Mouse (Mus musculus): Measurements from ENCODE around the gene 4921504E06Rik. TPM values are rescaled to one million over a fixed set of nuclear protein-coding genes. Genes with fewer than 3 reads are reported as not detected.

Gene 4921504E06Rik
- total RNA-seq (2014; fragmentation: Nextera tagmentation) (not detected in 2 replicates), total RNA-seq (2017) (0.06 TPM in 1 of 2 replicates, not detected in the other), polyA plus RNA-seq (2012) (not detected in 2 replicates)

DNA sequence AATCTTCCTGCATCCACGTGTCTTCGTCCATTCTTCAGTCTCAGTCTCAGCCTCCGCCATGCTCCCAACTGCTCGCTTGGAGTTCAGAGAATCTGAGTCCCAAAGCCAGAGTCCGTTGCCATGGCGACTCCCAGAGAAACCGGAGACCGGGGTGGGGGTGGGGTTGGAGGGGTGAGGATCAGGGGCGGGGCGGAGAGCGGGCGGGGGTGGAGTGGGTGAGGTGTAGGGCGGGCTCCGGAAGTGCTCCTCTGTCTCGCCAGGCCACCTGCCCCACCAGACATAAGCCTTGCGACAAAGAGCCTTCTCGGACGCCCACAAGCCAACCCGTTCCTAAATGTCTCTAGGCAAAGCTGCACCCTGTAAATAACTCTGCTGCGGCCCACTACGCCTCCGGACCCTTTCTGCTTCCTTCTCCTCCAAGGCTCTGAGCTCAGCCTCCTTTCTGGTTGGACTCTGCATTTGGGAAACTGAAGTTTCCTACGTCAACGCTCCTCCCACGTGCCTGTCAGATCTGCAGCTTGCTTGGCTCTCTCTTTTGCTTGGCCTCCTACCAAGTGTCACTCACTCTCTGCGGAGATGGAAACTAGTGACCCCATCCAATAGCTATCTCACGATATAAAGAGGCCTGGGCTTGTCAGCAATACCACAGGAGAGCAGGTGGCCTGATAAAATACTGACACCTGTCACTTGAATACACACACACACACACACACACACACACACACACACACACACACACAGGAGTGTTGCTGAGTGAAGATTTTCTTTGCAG lies at the start of gene 4921504E06Rik:
Gene 4921504E06Rik, minus strand, starts transcription at position 94 of the 772 bp plus-strand sequence.
- ATAC-seq (ENCODE audit: extremely low read depth, insufficient number of reproducible peaks, low FRiP score, poor library complexity, severe bottlenecking) (no peak), DNase-seq (ENCODE audit: low spot score) (no peak)
- 0 out of 2 replicates have a peak, but pooled peaks cover 2% of the 10 kb centered on the region for H3K27me3 ChIP-seq (ENCODE audit: insufficient read depth, low read length)
- H3K4me3 ChIP-seq (ENCODE audit: low read depth, low read length), result no peak within 1 kb of the TSS
- TF ChIP-seq GATA1 (IDR thresholded peaks at IDR 0.05; ENCODE audit: borderline replicate concordance, low read length) (no peak), GATA2 (IDR thresholded peaks at IDR 0.05; ENCODE audit: borderline replicate concordance, low read depth, low read length) (no peak), TAL1 (conservative IDR thresholded peaks at IDR 0.05; ENCODE audit: low read depth, low read length) (no peak), POLR2AphosphoS5 (IDR thresholded peaks at IDR 0.05; ENCODE audit: insufficient replicate concordance, low read depth, low read length) (no peak), CTCF (IDR thresholded peaks at IDR 0.05; ENCODE audit: low read depth, low read length) (no peak)
- no peaks in the 10 kb centered on the region for H3K36me3 ChIP-seq (replicated peaks)
- H3K9me3 ChIP-seq (replicated peaks), result no peaks in the 10 kb centered on the region
- no peaks in the 10 kb centered on the region; the same call in 1 of the 2 replicates for H3K4me1 ChIP-seq (ENCODE audit: insufficient read depth, low read depth, low read length)

DNA sequence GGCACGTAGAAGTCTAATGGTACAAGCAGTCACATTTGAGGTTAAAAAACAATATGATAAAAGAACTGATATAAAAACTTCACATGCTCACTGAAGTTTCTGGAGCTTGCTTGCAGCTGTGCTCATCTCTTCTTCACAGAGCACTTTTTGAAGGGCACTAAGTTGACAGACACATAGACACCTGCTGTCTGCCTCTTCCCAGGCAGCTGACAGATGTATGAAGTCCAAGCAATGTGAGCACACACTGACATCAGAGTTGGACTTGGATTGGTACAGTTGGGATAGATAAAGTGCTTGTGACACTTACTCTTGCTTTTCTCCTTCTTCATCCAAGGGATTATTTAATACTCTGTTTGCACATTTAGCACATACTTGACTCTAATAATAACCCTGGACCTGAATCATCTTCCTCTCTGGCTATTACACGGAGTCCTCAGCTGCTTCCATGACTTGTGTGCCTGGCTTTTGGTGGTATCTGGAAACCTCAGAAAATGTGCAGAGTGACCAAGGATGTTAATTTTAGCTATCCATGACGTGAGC lies 47.7 kb upstream of the 4921504E06Rik start:
- no peak for TF ChIP-seq GATA1 (IDR thresholded peaks at IDR 0.05; ENCODE audit: borderline replicate concordance, low read length)
- no peak for TF ChIP-seq POLR2AphosphoS5 (IDR thresholded peaks at IDR 0.05; ENCODE audit: insufficient replicate concordance, low read depth, low read length)
- TF ChIP-seq GATA2 (IDR thresholded peaks at IDR 0.05; ENCODE audit: borderline replicate concordance, low read depth, low read length), result no peak
- no peak for TF ChIP-seq TAL1 (conservative IDR thresholded peaks at IDR 0.05; ENCODE audit: low read depth, low read length)
- TF ChIP-seq CTCF (IDR thresholded peaks at IDR 0.05; ENCODE audit: low read depth, low read length), result no peak

GRCm38 (mm10) chr2:19600860-19601259 lies 47.1 kb upstream of the 4921504E06Rik start:
- TF ChIP-seq GATA1 (IDR thresholded peaks at IDR 0.05; ENCODE audit: borderline replicate concordance, low read length) (no peak), GATA2 (IDR thresholded peaks at IDR 0.05; ENCODE audit: borderline replicate concordance, low read depth, low read length) (no peak), TAL1 (conservative IDR thresholded peaks at IDR 0.05; ENCODE audit: low read depth, low read length) (no peak), CTCF (IDR thresholded peaks at IDR 0.05; ENCODE audit: low read depth, low read length) (no peak), POLR2AphosphoS5 (IDR thresholded peaks at IDR 0.05; ENCODE audit: insufficient replicate concordance, low read depth, low read length) (no peak)
- Histone ChIP-seq H3K4me3 (ENCODE audit: low read depth, low read length) (no peak overlapping the region), H3K36me3 (replicated peaks) (no peaks in the 10 kb centered on the region), H3K27me3 (ENCODE audit: insufficient read depth, low read length) (no peaks in the 10 kb centered on the region), H3K9me3 (replicated peaks) (no peaks in the 10 kb centered on the region), H3K4me1 (ENCODE audit: insufficient read depth, low read depth, low read length) (no peaks in the 10 kb centered on the region)
- DNase-seq (ENCODE audit: low spot score) (no peak), ATAC-seq (ENCODE audit: extremely low read depth, insufficient number of reproducible peaks, low FRiP score, poor library complexity, severe bottlenecking) (no peak)

More for the DNA sequence above, 47.7 kb upstream of the 4921504E06Rik start:
- Histone ChIP-seq H3K4me1 (ENCODE audit: insufficient read depth, low read depth, low read length) (no peaks in the 10 kb centered on the region), H3K36me3 (replicated peaks) (no peaks in the 10 kb centered on the region), H3K4me3 (ENCODE audit: low read depth, low read length) (no peak overlapping the region), H3K9me3 (replicated peaks) (no peaks in the 10 kb centered on the region), H3K27me3 (ENCODE audit: insufficient read depth, low read length) (no peaks in the 10 kb centered on the region)
- DNase-seq (ENCODE audit: low spot score), result no peak
- ATAC-seq (ENCODE audit: extremely low read depth, insufficient number of reproducible peaks, low FRiP score, poor library complexity, severe bottlenecking), result no peak

DNA sequence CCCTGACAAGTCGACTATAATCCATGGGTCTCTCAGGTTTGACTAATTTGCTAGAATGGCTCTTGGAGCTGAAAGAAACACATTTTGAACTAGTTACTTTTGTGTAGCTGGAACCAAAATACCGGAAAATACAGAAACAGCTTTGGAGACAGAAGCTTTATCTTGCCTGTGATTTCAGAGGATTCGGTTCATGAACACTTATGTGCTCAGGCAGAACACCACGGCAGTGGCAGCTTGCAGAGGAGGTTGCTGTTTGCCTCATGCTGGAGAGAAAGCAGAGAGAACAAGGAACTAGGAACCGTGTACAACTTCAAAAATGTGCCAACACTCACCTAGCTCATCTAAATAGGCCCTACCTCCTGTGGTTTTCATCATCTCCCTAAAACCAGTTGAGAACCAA lies 46.1 kb upstream of the 4921504E06Rik start:
- DNase-seq (ENCODE audit: low spot score), result no peak
- ATAC-seq (ENCODE audit: extremely low read depth, insufficient number of reproducible peaks, low FRiP score, poor library complexity, severe bottlenecking), result no peak
- TF ChIP-seq CTCF (IDR thresholded peaks at IDR 0.05; ENCODE audit: low read depth, low read length) (no peak), GATA1 (IDR thresholded peaks at IDR 0.05; ENCODE audit: borderline replicate concordance, low read length) (no peak), TAL1 (conservative IDR thresholded peaks at IDR 0.05; ENCODE audit: low read depth, low read length) (no peak), GATA2 (IDR thresholded peaks at IDR 0.05; ENCODE audit: borderline replicate concordance, low read depth, low read length) (no peak), POLR2AphosphoS5 (IDR thresholded peaks at IDR 0.05; ENCODE audit: insufficient replicate concordance, low read depth, low read length) (no peak)
- Histone ChIP-seq H3K27me3 (ENCODE audit: insufficient read depth, low read length) (no peaks in the 10 kb centered on the region), H3K4me1 (ENCODE audit: insufficient read depth, low read depth, low read length) (no peaks in the 10 kb centered on the region), H3K9me3 (replicated peaks) (no peaks in the 10 kb centered on the region), H3K4me3 (ENCODE audit: low read depth, low read length) (no peak overlapping the region), H3K36me3 (replicated peaks) (no peaks in the 10 kb centered on the region)

DNA sequence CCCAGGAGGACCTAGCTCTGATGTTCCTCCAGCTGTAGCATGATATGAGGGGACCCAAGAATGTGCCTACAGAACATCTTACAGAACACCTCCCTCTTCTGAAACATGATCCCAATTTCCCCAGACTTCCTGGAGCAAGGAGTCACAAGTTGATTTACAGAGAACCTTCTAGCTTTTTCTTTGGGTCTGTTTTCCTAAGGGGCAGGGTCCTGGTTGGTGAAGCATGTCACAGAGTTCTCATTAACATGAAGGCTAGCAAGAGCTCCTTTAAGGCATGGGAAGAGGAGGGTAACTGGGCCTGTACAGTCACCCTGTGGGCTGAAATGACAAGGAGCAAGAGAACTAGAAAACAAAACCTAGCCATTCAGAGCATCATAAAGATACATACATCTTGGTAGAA lies 43.3 kb upstream of the 4921504E06Rik start:
- TF ChIP-seq GATA1 (IDR thresholded peaks at IDR 0.05; ENCODE audit: borderline replicate concordance, low read length) (no peak), TAL1 (conservative IDR thresholded peaks at IDR 0.05; ENCODE audit: low read depth, low read length) (no peak), POLR2AphosphoS5 (IDR thresholded peaks at IDR 0.05; ENCODE audit: insufficient replicate concordance, low read depth, low read length) (no peak), GATA2 (IDR thresholded peaks at IDR 0.05; ENCODE audit: borderline replicate concordance, low read depth, low read length) (no peak)
- Histone ChIP-seq H3K36me3 (replicated peaks) (no peaks in the 10 kb centered on the region), H3K9me3 (replicated peaks) (no peaks in the 10 kb centered on the region), H3K4me1 (ENCODE audit: insufficient read depth, low read depth, low read length) (no peaks in the 10 kb centered on the region), H3K4me3 (ENCODE audit: low read depth, low read length) (no peak overlapping the region), H3K27me3 (ENCODE audit: insufficient read depth, low read length) (no peaks in the 10 kb centered on the region)
- ATAC-seq (ENCODE audit: extremely low read depth, insufficient number of reproducible peaks, low FRiP score, poor library complexity, severe bottlenecking) (no peak), DNase-seq (ENCODE audit: low spot score) (no peak)

GRCm38 (mm10) chr2:19596426-19596825 lies 42.7 kb upstream of the 4921504E06Rik start:
- no peak for DNase-seq (ENCODE audit: low spot score)
- Histone ChIP-seq H3K27me3 (ENCODE audit: insufficient read depth, low read length) (no peaks in the 10 kb centered on the region), H3K9me3 (replicated peaks) (no peaks in the 10 kb centered on the region), H3K36me3 (replicated peaks) (no peaks in the 10 kb centered on the region), H3K4me3 (ENCODE audit: low read depth, low read length) (no peak overlapping the region), H3K4me1 (ENCODE audit: insufficient read depth, low read depth, low read length) (no peaks in the 10 kb centered on the region)
- no peak for ATAC-seq (ENCODE audit: extremely low read depth, insufficient number of reproducible peaks, low FRiP score, poor library complexity, severe bottlenecking)
- TF ChIP-seq GATA2 (IDR thresholded peaks at IDR 0.05; ENCODE audit: borderline replicate concordance, low read depth, low read length) (no peak), POLR2AphosphoS5 (IDR thresholded peaks at IDR 0.05; ENCODE audit: insufficient replicate concordance, low read depth, low read length) (no peak), CTCF (IDR thresholded peaks at IDR 0.05; ENCODE audit: low read depth, low read length) (no peak), TAL1 (conservative IDR thresholded peaks at IDR 0.05; ENCODE audit: low read depth, low read length) (no peak), GATA1 (IDR thresholded peaks at IDR 0.05; ENCODE audit: borderline replicate concordance, low read length) (no peak)

Measured in G1E (cell line).